Mouse (Mus musculus): ENCODE results near the gene Dbil5. TPM values are rescaled to one million over a fixed set of nuclear protein-coding genes. Genes with fewer than 3 reads are reported as not detected.

Gene Dbil5
- polyA plus RNA-seq, 2 experiments: 0.36 to 1.1 TPM

GRCm38 (mm10) chr11:76179495-76180145 lies 37.8 kb upstream of the Dbil5 start, which contains the start of the genes Vps53 and Fam57a:
TSS of gene Vps53 (minus strand) at chr11:76179647.
TSS of gene Fam57a (plus strand) at chr11:76179671.
- Histone ChIP-seq H3K27ac (peak within 1 kb of the TSS; percentile 59), H3K4me2 (ENCODE audit: low read depth) (peak within 1 kb of the TSS; percentile 92), H3K4me1 (replicated peaks; ENCODE audit: control insufficient read depth in 2 of 2, insufficient read depth in 2 of 2, low read length in 1 of 2) (peaks cover 5 to 9% of the 10 kb centered on the region in 2 experiments), H3K36me3 (replicated peaks; ENCODE audit: control insufficient read depth, insufficient read depth, low read depth) (no peaks in the 10 kb centered on the region), H3K9ac (replicated peaks) (peak within 1 kb of the TSS; percentile 87), H3K4me3 (ENCODE audit: insufficient read depth in 1 of 2, low read depth in 2 of 2, low read length in 2 of 2) (peak within 1 kb of the TSS; percentile 98), H3K27me3 (ENCODE audit: control insufficient read depth, insufficient read depth, low read length) (no peaks in the 10 kb centered on the region), H3K9me3 (ENCODE audit: control insufficient read depth, low read length) (no peaks in the 10 kb centered on the region)
- under 1% methylated on average over 37 of the region's 37 CpGs for WGBS (ENCODE audit: insufficient replicate concordance)
- peak; percentile 89 for ATAC-seq (ENCODE audit: insufficient read depth)
- TF ChIP-seq CTCF (IDR thresholded peaks at IDR 0.05; ENCODE audit: low read depth) (no peak), EP300 (IDR thresholded peaks at IDR 0.05; ENCODE audit: low read depth) (no peak)
- peak; percentile 67 to 71 (median 67) for DNase-seq (ENCODE audit: low read depth in 3 of 3, low spot score in 3 of 3)

- TF ChIP-seq EP300 (IDR thresholded peaks at IDR 0.05; ENCODE audit: low read depth) (no peak), CTCF (IDR thresholded peaks at IDR 0.05; ENCODE audit: low read depth) (no peak)
- no peaks in the 10 kb centered on the region for H3K9me3 ChIP-seq (ENCODE audit: control insufficient read depth, low read length)
- H3K9ac ChIP-seq (replicated peaks): peak overlapping the region; percentile 87
- ATAC-seq (ENCODE audit: insufficient read depth) (no peak), DNase-seq (ENCODE audit: low read depth in 3 of 3, low spot score in 3 of 3) (no peak)
- 8% methylated on average over 7 of the region's 7 CpGs for WGBS (ENCODE audit: insufficient replicate concordance)
- H3K4me1 ChIP-seq (replicated peaks; ENCODE audit: control insufficient read depth in 2 of 2, insufficient read depth in 2 of 2, low read length in 1 of 2): peaks cover 5 to 9% of the 10 kb centered on the region in 2 experiments
- no peaks in the 10 kb centered on the region for H3K36me3 ChIP-seq (replicated peaks; ENCODE audit: control insufficient read depth, insufficient read depth, low read depth)
- H3K4me3 ChIP-seq (ENCODE audit: insufficient read depth in 1 of 2, low read depth in 2 of 2, low read length in 2 of 2): peak overlapping the region; percentile 98
- peak overlapping the region; percentile 92 for H3K4me2 ChIP-seq (ENCODE audit: low read depth)
- H3K27me3 ChIP-seq (ENCODE audit: control insufficient read depth, insufficient read depth, low read length): no peaks in the 10 kb centered on the region
- H3K27ac ChIP-seq: no peak overlapping the region; the same call in 1 of the 2 replicates
Measured at GRCm38 (mm10) chr11:76180146-76180540, 37.3 kb upstream of the Dbil5 start.

DNA sequence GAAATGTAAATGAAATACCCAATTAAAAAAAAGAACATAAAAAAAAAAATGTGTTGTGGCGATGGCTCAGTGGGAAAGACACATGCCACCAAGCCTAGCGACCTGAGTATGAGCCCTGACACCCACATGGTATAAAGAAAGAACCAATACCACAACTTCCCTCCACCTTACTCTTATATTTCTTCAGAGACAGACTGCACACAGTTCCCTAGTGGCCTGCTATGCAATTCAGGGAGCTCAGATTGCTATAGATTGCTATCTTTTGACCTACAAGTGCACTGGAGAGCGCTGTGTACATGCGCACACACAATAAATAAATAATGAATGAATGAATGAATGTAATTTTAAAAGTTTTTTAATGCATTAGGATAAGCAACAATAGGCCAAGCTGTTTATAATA lies 33.7 kb upstream of the Dbil5 start:
- no peak overlapping the region for H3K4me2 ChIP-seq (ENCODE audit: low read depth)
- WGBS (ENCODE audit: insufficient replicate concordance): 71% methylated on average over 4 of the region's 4 CpGs
- ATAC-seq (ENCODE audit: insufficient read depth) (no peak), DNase-seq (ENCODE audit: low read depth in 3 of 3, low spot score in 3 of 3) (no peak)
- no peak overlapping the region for H3K9ac ChIP-seq (replicated peaks)
- peaks cover under 1 to 5% of the 10 kb centered on the region in 2 experiments for H3K4me1 ChIP-seq (replicated peaks; ENCODE audit: control insufficient read depth in 2 of 2, insufficient read depth in 2 of 2, low read length in 1 of 2)
- no peaks in the 10 kb centered on the region for H3K9me3 ChIP-seq (ENCODE audit: control insufficient read depth, low read length)
- H3K4me3 ChIP-seq (ENCODE audit: insufficient read depth in 1 of 2, low read depth in 2 of 2, low read length in 2 of 2): no peak overlapping the region
- no peak for TF ChIP-seq CTCF (IDR thresholded peaks at IDR 0.05; ENCODE audit: low read depth)
- no peak for TF ChIP-seq EP300 (IDR thresholded peaks at IDR 0.05; ENCODE audit: low read depth)
- no peak overlapping the region for H3K27ac ChIP-seq
- H3K27me3 ChIP-seq (ENCODE audit: control insufficient read depth, insufficient read depth, low read length): no peaks in the 10 kb centered on the region
- H3K36me3 ChIP-seq (replicated peaks; ENCODE audit: control insufficient read depth, insufficient read depth, low read depth): no peaks in the 10 kb centered on the region

GRCm38 (mm10) chr11:76186908-76187307 lies 30.5 kb upstream of the Dbil5 start:
- no peak for TF ChIP-seq EP300 (IDR thresholded peaks at IDR 0.05; ENCODE audit: low read depth)
- Histone ChIP-seq H3K4me3 (ENCODE audit: insufficient read depth in 1 of 2, low read depth in 2 of 2, low read length in 2 of 2) (no peak overlapping the region), H3K27me3 (ENCODE audit: control insufficient read depth, insufficient read depth, low read length) (no peaks in the 10 kb centered on the region), H3K9me3 (ENCODE audit: control insufficient read depth, low read length) (no peaks in the 10 kb centered on the region), H3K27ac (no peak overlapping the region), H3K9ac (replicated peaks) (no peak overlapping the region), H3K4me1 (replicated peaks; ENCODE audit: control insufficient read depth in 2 of 2, insufficient read depth in 2 of 2, low read length in 1 of 2) (no peaks in the 10 kb centered on the region), H3K4me2 (ENCODE audit: low read depth) (no peak overlapping the region), H3K36me3 (replicated peaks; ENCODE audit: control insufficient read depth, insufficient read depth, low read depth) (no peaks in the 10 kb centered on the region)
- no peak for ATAC-seq (ENCODE audit: insufficient read depth)
- no peak for DNase-seq (ENCODE audit: low read depth in 3 of 3, low spot score in 3 of 3)
- WGBS (ENCODE audit: insufficient replicate concordance): 71% methylated on average over 6 of the region's 6 CpGs

- Histone ChIP-seq H3K9me3 (ENCODE audit: control insufficient read depth, low read length) (no peaks in the 10 kb centered on the region), H3K36me3 (replicated peaks; ENCODE audit: control insufficient read depth, insufficient read depth, low read depth) (no peaks in the 10 kb centered on the region), H3K4me3 (ENCODE audit: insufficient read depth in 1 of 2, low read depth in 2 of 2, low read length in 2 of 2) (no peak overlapping the region), H3K27ac (no peak overlapping the region), H3K4me2 (ENCODE audit: low read depth) (no peak overlapping the region), H3K9ac (replicated peaks) (no peak overlapping the region), H3K27me3 (ENCODE audit: control insufficient read depth, insufficient read depth, low read length) (peaks cover 11% of the 10 kb centered on the region), H3K4me1 (replicated peaks; ENCODE audit: control insufficient read depth in 2 of 2, insufficient read depth in 2 of 2, low read length in 1 of 2) (peaks cover 0 to 4% of the 10 kb centered on the region in 2 experiments; a peak in 1 of 4 replicates)
- ATAC-seq (ENCODE audit: insufficient read depth) (no peak), DNase-seq (ENCODE audit: low read depth in 3 of 3, low spot score in 3 of 3) (no peak)
- 58% methylated on average over 8 of the region's 8 CpGs for WGBS (ENCODE audit: insufficient replicate concordance)
- TF ChIP-seq EP300 (IDR thresholded peaks at IDR 0.05; ENCODE audit: low read depth) (no peak), CTCF (IDR thresholded peaks at IDR 0.05; ENCODE audit: low read depth) (no peak)
Measured at GRCm38 (mm10) chr11:76196275-76196976, 21.0 kb upstream of the Dbil5 start.
